Mouse (Mus musculus): Measurements from ENCODE around the gene Col11a2. TPM values are rescaled to one million over a fixed set of nuclear protein-coding genes. Genes with fewer than 3 reads are reported as not detected.

The Col11a2 gene
- polyA plus RNA-seq, 1 experiment: 1.0 TPM

- Histone ChIP-seq H3K4me1 (ENCODE audit: control insufficient read depth, insufficient read depth, low read length) (no peaks in the 10 kb centered on the region), H3K4me3 (replicated peaks; ENCODE audit: extremely low read depth, low read depth, low read length) (no peak overlapping the region)
- TF ChIP-seq POLR2A (IDR thresholded peaks at IDR 0.05; ENCODE audit: borderline replicate concordance, extremely low read depth, low read depth, low read length): no peak
- TF ChIP-seq CTCF (IDR thresholded peaks at IDR 0.05; ENCODE audit: insufficient read depth, low read length): no peak
- peak; percentile 17 for DNase-seq
- 25% methylated on average over 5 of the region's 5 CpGs for WGBS
These were observed 40.4 kb downstream of the Col11a2 start for GRCm38 (mm10) chr17:34079621-34080020.

DNA sequence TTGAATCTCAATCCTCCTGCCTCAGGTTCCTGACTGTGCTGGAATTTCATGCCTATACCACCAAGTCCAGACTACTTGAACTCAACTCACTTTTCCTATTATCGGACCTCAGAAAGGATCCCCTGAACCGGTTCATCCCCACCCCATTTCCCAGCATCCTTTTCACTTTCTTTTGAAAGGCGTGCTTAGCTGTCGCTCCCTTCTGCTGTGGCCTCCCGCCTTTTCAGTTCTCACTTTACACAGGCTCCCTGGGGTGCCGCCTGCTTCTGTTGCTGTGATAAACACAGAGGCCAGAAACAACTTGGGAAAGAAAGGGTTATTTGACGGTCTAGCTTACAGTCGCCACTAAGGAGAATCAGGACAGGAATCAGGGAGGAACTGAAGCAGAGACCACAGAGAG, 43.9 kb downstream of the Col11a2 start:
- WGBS: 24% methylated on average over 8 of the region's 8 CpGs

DNA sequence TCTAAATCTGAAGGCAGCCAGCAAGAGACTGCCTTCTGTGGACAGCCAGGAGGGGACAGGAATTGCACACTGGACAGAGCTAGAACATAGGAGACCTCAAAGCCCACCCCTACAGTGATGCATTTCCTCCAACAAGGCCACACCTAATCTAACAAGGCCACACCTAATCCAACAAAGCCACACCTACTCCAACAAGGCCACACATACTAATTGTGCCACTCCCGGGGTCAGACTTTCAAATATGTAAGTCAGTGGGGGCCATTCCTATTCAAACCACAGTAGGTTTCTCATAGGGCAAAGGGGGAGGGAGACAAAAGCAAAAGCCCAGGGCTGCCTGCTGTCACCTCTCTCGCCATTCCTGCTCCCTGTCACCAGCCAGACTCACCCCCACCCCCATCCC, 48.1 kb downstream of the Col11a2 start:
- 67% methylated on average over 2 of the region's 2 CpGs for WGBS
- no peaks in the 10 kb centered on the region for H3K4me1 ChIP-seq (ENCODE audit: control insufficient read depth, insufficient read depth, low read length)
- TF ChIP-seq CTCF (IDR thresholded peaks at IDR 0.05; ENCODE audit: insufficient read depth, low read length) (no peak), POLR2A (IDR thresholded peaks at IDR 0.05; ENCODE audit: borderline replicate concordance, extremely low read depth, low read depth, low read length) (no peak)
- DNase-seq: no peak
- H3K4me3 ChIP-seq (replicated peaks; ENCODE audit: extremely low read depth, low read depth, low read length): no peak overlapping the region

More for the DNA sequence above, 43.9 kb downstream of the Col11a2 start:
- no peaks in the 10 kb centered on the region for H3K4me1 ChIP-seq (ENCODE audit: control insufficient read depth, insufficient read depth, low read length)
- TF ChIP-seq CTCF (IDR thresholded peaks at IDR 0.05; ENCODE audit: insufficient read depth, low read length) (no peak), POLR2A (IDR thresholded peaks at IDR 0.05; ENCODE audit: borderline replicate concordance, extremely low read depth, low read depth, low read length) (no peak)
- no peak overlapping the region for H3K4me3 ChIP-seq (replicated peaks; ENCODE audit: extremely low read depth, low read depth, low read length)
- DNase-seq: no peak

DNA sequence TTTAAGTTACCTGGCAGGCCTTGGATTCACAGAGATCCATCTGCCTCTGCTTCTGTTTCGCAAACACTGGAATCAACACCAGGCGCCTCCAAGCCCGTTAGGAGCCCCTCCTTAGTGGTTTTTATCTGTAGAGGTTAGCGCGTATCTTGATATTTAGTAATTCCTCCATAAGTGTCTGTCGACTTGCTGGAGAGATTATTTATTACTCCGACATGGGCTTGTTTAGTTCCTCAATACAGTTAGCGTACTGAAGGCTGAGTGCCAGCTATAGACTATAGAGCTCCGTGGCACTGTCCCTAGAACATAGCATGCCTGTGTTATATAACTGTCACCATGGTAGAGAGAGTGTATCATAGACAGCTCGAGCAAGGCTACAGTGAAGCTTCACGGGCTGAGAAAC, 48.9 kb downstream of the Col11a2 start:
- TF ChIP-seq POLR2A (IDR thresholded peaks at IDR 0.05; ENCODE audit: borderline replicate concordance, extremely low read depth, low read depth, low read length) (no peak), CTCF (IDR thresholded peaks at IDR 0.05; ENCODE audit: insufficient read depth, low read length) (no peak)
- WGBS: 72% methylated on average over 11 of the region's 11 CpGs
- DNase-seq: no peak
- H3K4me3 ChIP-seq (replicated peaks; ENCODE audit: extremely low read depth, low read depth, low read length): no peak overlapping the region
- no peaks in the 10 kb centered on the region for H3K4me1 ChIP-seq (ENCODE audit: control insufficient read depth, insufficient read depth, low read length)

GRCm38 (mm10) chr17:34090923-34091322, 51.7 kb downstream of the Col11a2 start:
- DNase-seq: no peak
- 52% methylated on average over 7 of the region's 7 CpGs for WGBS
- H3K4me3 ChIP-seq (replicated peaks; ENCODE audit: extremely low read depth, low read depth, low read length): no peak overlapping the region
- H3K4me1 ChIP-seq (ENCODE audit: control insufficient read depth, insufficient read depth, low read length): no peaks in the 10 kb centered on the region
- peak; percentile 35 for TF ChIP-seq CTCF (IDR thresholded peaks at IDR 0.05; ENCODE audit: insufficient read depth, low read length)
- TF ChIP-seq POLR2A (IDR thresholded peaks at IDR 0.05; ENCODE audit: borderline replicate concordance, extremely low read depth, low read depth, low read length): no peak

DNA sequence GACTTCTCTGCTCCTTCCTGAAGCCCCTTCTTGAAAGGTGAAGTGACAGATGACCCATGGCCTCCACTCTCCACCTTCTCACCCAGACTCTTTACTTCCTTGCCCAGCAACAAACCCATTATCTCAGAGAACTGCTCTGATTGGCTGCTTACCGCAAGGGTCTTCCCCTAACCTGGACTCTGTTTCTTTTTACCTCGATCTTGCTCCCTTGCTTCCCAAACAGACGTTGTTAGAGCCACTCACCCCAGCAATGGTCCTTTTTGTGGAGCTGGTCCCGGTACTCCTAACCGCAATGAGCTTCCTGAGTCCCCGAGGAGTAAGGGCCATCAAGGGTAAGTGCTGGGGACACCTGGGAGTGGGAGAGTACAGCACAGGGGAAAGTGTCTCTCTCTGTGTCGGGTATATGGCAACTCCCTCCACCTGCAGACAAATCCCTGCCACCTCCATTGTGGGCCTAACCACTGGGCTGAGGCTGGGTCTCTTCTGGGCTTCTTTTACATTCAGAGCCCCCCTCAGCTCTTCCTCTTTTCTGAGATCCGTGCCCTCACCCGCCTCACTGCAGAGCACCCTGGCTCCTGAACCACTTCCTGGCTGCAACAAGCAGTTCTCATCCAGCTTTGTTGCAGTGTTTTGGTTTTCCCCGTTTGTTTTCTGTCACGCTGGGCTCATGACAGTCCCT, 53.1 kb downstream of the Col11a2 start, which contains the start of gene H2-Oa:
TSS of gene H2-Oa (plus strand) at position 144 of the 679 bp plus-strand sequence.
- H3K4me3 ChIP-seq (replicated peaks; ENCODE audit: extremely low read depth, low read depth, low read length): peak within 1 kb of the TSS; percentile 12
- H3K4me1 ChIP-seq (ENCODE audit: control insufficient read depth, insufficient read depth, low read length): no peaks in the 10 kb centered on the region
- DNase-seq: no peak
- WGBS: 26% methylated on average over 11 of the region's 11 CpGs
- TF ChIP-seq POLR2A (IDR thresholded peaks at IDR 0.05; ENCODE audit: borderline replicate concordance, extremely low read depth, low read depth, low read length): no peak
- no peak for TF ChIP-seq CTCF (IDR thresholded peaks at IDR 0.05; ENCODE audit: insufficient read depth, low read length)

DNA sequence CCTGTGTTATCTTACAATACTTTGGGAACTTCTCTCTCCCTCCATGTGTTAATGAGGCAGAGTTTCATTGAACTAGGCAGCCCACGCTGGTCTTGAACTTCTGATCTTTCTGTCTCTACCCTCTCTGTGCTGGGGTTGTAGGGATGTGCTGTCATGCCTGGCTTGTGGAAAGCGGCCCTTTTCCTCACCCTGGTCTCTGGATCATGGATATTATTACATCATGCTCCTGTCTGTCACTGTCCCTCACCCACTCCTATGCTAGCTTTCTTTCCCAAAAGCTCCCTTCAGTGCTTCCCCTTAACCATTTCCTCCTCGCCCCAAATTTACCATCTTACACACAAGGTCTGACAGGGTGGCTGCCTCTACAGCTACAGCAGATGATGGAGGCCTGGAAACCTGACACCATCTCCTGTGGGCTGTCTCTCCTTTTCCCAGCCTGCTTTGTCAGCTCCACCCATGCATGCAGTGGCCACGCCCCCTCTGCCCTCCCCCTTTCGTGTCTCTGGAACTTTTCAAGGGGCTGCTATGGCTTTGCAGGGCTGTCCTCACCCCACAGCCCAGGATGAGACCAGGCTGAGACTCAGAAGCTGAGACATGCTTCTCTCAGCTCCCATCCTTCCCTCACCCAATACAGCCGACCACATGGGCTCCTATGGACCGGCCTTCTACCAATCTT, 54.1 kb downstream of the Col11a2 start:
- 44% methylated on average over 7 of the region's 7 CpGs for WGBS
- TF ChIP-seq CTCF (IDR thresholded peaks at IDR 0.05; ENCODE audit: insufficient read depth, low read length) (no peak), POLR2A (IDR thresholded peaks at IDR 0.05; ENCODE audit: borderline replicate concordance, extremely low read depth, low read depth, low read length) (no peak)
- Histone ChIP-seq H3K4me3 (replicated peaks; ENCODE audit: extremely low read depth, low read depth, low read length) (no peak overlapping the region), H3K4me1 (ENCODE audit: control insufficient read depth, insufficient read depth, low read length) (no peaks in the 10 kb centered on the region)
- no peak for DNase-seq

DNA sequence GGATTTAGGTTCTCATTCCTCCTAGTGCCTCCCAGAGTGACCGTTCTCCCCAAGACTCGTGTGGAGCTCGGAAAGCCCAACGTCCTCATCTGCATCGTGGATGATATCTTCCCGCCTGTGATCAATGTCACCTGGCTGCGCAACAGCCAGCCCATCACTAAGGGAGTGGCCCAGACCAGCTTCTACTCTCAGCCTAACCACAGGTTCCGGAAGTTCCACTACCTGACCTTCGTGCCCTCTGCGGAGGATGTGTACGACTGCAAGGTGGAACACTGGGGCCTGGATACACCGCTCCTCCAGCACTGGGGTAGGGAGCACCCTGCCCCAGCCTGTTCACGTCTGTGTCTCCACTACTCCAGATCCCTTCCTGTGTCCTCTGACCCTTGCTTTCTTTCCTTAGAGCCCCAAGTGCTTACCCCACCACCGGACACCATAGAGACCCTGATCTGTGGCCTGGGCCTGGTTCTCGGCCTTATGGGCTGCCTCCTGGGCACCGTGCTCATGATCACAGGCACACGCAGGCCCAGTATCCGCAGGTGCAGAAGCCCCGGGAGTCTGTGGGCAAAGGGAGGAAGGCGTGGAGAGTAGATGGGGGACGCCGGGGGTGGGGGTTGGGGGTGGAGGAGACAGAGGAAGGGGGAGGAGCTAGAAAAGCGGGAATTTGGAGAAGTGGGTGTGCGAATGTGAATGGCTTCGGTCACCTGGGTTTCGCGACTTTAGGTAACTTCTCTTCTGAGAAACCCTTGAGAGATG, 55.2 kb downstream of the Col11a2 start:
- no peak for TF ChIP-seq CTCF (IDR thresholded peaks at IDR 0.05; ENCODE audit: insufficient read depth, low read length)
- no peak for TF ChIP-seq POLR2A (IDR thresholded peaks at IDR 0.05; ENCODE audit: borderline replicate concordance, extremely low read depth, low read depth, low read length)
- no peak for DNase-seq
- no peak overlapping the region for H3K4me3 ChIP-seq (replicated peaks; ENCODE audit: extremely low read depth, low read depth, low read length)
- H3K4me1 ChIP-seq (ENCODE audit: control insufficient read depth, insufficient read depth, low read length): no peaks in the 10 kb centered on the region
- WGBS: 81% methylated on average over 27 of the region's 27 CpGs

DNA sequence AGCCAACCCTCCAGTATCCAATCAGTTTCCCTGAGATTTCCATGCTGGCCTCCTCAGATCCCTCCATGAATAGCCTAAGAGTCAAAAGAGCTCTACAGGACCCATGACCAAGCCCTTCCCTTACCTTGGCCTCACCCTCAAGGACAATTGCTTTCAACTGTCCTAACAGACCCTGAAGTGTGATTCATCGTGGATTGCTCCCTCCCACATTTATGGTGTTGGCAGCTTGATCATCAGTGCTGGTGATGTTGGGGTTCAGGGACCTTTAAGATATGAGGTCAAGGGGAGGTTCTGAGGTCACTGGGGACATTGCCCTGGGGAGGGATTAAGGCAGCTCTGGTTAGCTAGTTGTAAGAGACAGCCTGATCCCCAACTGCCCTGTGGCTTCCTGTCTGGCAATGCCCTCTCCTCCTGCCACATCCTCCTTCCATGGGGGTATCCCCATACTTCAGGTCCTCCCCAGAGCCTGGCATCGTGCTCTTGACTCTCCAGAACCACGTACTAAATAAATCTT, 57.3 kb downstream of the Col11a2 start:
- whole genome bisulfite sequencing: 54% methylated on average over 3 of the region's 3 CpGs
- no peak for DNase-seq
- H3K4me3 ChIP-seq (replicated peaks; ENCODE audit: extremely low read depth, low read depth, low read length): no peak overlapping the region
- peaks cover under 1% of the 10 kb centered on the region; the same call in 1 of the 2 replicates for H3K4me1 ChIP-seq (ENCODE audit: control insufficient read depth, insufficient read depth, low read length)
- no peak for TF ChIP-seq POLR2A (IDR thresholded peaks at IDR 0.05; ENCODE audit: borderline replicate concordance, extremely low read depth, low read depth, low read length)
- TF ChIP-seq CTCF (IDR thresholded peaks at IDR 0.05; ENCODE audit: insufficient read depth, low read length): no peak

Measured in lung, adult 2 months (tissue).